Mouse (Mus musculus) cerebellum, adult 11-12 months (tissue): ENCODE measurements around the gene Zfp335.
A peak's percentile ranks its signal among the peaks of the same experiment; 100 is the strongest.

Source experiments
- DNase-seq: peaks from one replicate; pipeline ENCODE4 v3.0.0; 2022

The Zfp335 gene

GRCm38 (mm10) chr2:164911086-164912048 is at the start of gene Zfp335:
Zfp335 (minus strand) TSS chr2:164911757.
- DNase-seq = peak; percentile 94

GRCm38 (mm10) chr2:164960716-164961441 is 49.3 kb upstream of the Zfp335 start, which contains the start of gene Slc12a5:
Slc12a5 (plus strand) TSS chr2:164960802.
- DNase-seq = peak; percentile 81

GRCm38 (mm10) chr2:164957548-164958315 is 46.2 kb upstream of the Zfp335 start:
- DNase-seq = no peak

GRCm38 (mm10) chr2:164956195-164956594 is 44.6 kb upstream of the Zfp335 start:
- no peak for DNase-seq

- DNase-seq = no peak
Measured at GRCm38 (mm10) chr2:164955725-164956124, 44.2 kb upstream of the Zfp335 start.

GRCm38 (mm10) chr2:164953224-164953623 is 41.7 kb upstream of the Zfp335 start:
- peak; percentile 85 for DNase-seq

GRCm38 (mm10) chr2:164952448-164952847 is 40.9 kb upstream of the Zfp335 start:
- peak; percentile 28 for DNase-seq

- peak; percentile 26 for DNase-seq
Measured at GRCm38 (mm10) chr2:164951745-164952144, 40.2 kb upstream of the Zfp335 start.

GRCm38 (mm10) chr2:164950501-164950900 is 38.9 kb upstream of the Zfp335 start:
- no peak for DNase-seq

- DNase-seq = no peak
Measured at GRCm38 (mm10) chr2:164948962-164949361, 37.4 kb upstream of the Zfp335 start.

- no peak for DNase-seq
Measured at GRCm38 (mm10) chr2:164947930-164948329, 36.4 kb upstream of the Zfp335 start.

- DNase-seq = no peak
Measured at GRCm38 (mm10) chr2:164947506-164947905, 35.9 kb upstream of the Zfp335 start.

GRCm38 (mm10) chr2:164942692-164943290 is 31.2 kb upstream of the Zfp335 start:
- no peak for DNase-seq

- no peak for DNase-seq
Measured at GRCm38 (mm10) chr2:164940140-164940830, 28.7 kb upstream of the Zfp335 start, which contains the start of gene Mmp9. Mmp9 (plus strand) TSS chr2:164940780.

GRCm38 (mm10) chr2:164939106-164939505 is 27.5 kb upstream of the Zfp335 start:
- DNase-seq = peak; percentile 54

GRCm38 (mm10) chr2:164938146-164939091 is 26.9 kb upstream of the Zfp335 start:
- DNase-seq = peak; percentile 85

- no peak for DNase-seq
Measured at GRCm38 (mm10) chr2:164935991-164936390, 24.4 kb upstream of the Zfp335 start.

GRCm38 (mm10) chr2:164933534-164933933 is 22.0 kb upstream of the Zfp335 start:
- DNase-seq = no peak

GRCm38 (mm10) chr2:164930706-164931581 is 19.4 kb upstream of the Zfp335 start:
- DNase-seq = no peak
